ENCODE assay signal across 8 mouse cellular contexts in the genomic region with DNA sequence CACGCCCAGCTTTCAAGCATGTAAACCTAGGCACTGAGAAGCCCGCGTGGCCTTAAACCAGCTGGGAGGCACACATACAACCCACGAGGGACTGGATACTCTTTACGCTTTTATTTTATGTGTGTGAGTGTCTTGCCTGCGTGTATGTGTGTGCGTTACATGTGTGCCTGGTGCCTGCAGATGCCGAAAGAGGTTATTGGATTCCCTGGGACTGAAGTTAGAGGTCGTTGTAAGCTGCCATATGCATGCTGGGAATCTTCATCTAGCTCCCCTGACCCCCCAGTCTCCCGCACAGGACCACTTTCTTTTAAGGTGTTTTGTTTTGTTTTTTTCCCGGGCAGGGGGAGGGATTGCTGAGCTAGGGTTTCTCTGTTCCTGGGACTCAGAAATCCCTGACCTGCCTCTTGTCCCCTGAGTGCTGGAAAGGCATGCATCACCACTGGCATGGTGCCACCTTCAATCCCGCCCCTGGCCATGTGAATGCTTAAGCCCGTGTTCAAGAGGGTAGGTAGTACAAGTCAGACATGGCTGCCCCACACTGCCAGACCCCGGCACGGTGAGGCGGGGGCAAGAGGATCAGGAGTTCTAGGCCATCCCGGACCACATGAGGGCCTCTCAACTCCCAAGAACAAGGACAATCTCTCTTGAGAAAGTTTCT. TPM values are rescaled to one million over a fixed set of nuclear protein-coding genes. Genes with fewer than 3 reads are reported as not detected.
DNase-seq lines count a peak whose midpoint lies in the region; ATAC-seq lines count a peak whose summit lies in the region.

No protein-coding gene starts in this region.

- no peak overlapping the region for H3K27ac ChIP-seq in forebrain, embryonic 14.5 days (ENCODE audit: low read depth, low read length)
- no peak overlapping the region for H3K27ac ChIP-seq in hindbrain, embryonic 14.5 days
- H3K27ac ChIP-seq in liver, embryonic 12.5 days = peak overlapping the region; percentile 98
- no peak overlapping the region for H3K27ac ChIP-seq in neural tube, embryonic 15.5 days (replicated peaks)

- peak; percentile 30 for DNase-seq in retina, postnatal 1 day
- no peak for DNase-seq in retina, embryonic 14.5 days (ENCODE audit: low spot score)
- peak; percentile 34 for DNase-seq in forebrain, embryonic 14.5 days (ENCODE audit: low spot score)
- no peak for DNase-seq in hindbrain, embryonic 14.5 days (ENCODE audit: low spot score)
- no peak for DNase-seq in right cerebral cortex, adult 2 months (ENCODE audit: low spot score in 2 of 2)
- DNase-seq in right cerebral cortex, postnatal 4 days = no peak

- H3K4me1 ChIP-seq in forebrain, embryonic 14.5 days (ENCODE audit: control insufficient read depth, insufficient read depth, low read length) = peaks cover 17% of the 10 kb centered on the region
- H3K4me1 ChIP-seq in hindbrain, embryonic 14.5 days (replicated peaks; ENCODE audit: control insufficient read depth, insufficient read depth, low read length) = peaks cover 27% of the 10 kb centered on the region
- peaks cover 61% of the 10 kb centered on the region for H3K4me1 ChIP-seq in liver, embryonic 12.5 days
- H3K4me1 ChIP-seq in neural tube, embryonic 15.5 days = peaks cover 43% of the 10 kb centered on the region

- H3K4me2 ChIP-seq in forebrain, embryonic 14.5 days (ENCODE audit: low read length) = peak overlapping the region; percentile 98
- H3K4me2 ChIP-seq in hindbrain, embryonic 14.5 days (replicated peaks) = peak overlapping the region; percentile 99
- peak overlapping the region; percentile 89 for H3K4me2 ChIP-seq in liver, embryonic 12.5 days
- H3K4me2 ChIP-seq in neural tube, embryonic 15.5 days = peak overlapping the region; percentile 100

- H3K9ac ChIP-seq in forebrain, embryonic 14.5 days (ENCODE audit: low read length) = peak overlapping the region; percentile 46
- H3K9ac ChIP-seq in hindbrain, embryonic 14.5 days = no peak overlapping the region
- H3K9ac ChIP-seq in liver, embryonic 12.5 days = peak overlapping the region; percentile 98
- no peak overlapping the region for H3K9ac ChIP-seq in neural tube, embryonic 15.5 days (replicated peaks)

- H3K27me3 ChIP-seq in forebrain, embryonic 14.5 days (replicated peaks; ENCODE audit: control insufficient read depth, insufficient read depth, low read length) = 0 out of 2 replicates have a peak, but pooled peaks cover 2% of the 10 kb centered on the region
- H3K27me3 ChIP-seq in hindbrain, embryonic 14.5 days (ENCODE audit: control insufficient read depth, insufficient read depth, low read length) = no peaks in the 10 kb centered on the region
- no peaks in the 10 kb centered on the region for H3K27me3 ChIP-seq in liver, embryonic 12.5 days (replicated peaks)
- H3K27me3 ChIP-seq in neural tube, embryonic 15.5 days (replicated peaks) = 0 out of 2 replicates have a peak, but pooled peaks cover 9% of the 10 kb centered on the region

- WGBS in forebrain, embryonic 14.5 days = 37% methylated on average over 17 of the region's 17 CpGs
- 48% methylated on average over 17 of the region's 17 CpGs for WGBS in hindbrain, embryonic 14.5 days
- 33% methylated on average over 17 of the region's 17 CpGs for WGBS in liver, embryonic 12.5 days (ENCODE audit: insufficient replicate concordance)
- 41% methylated on average over 17 of the region's 17 CpGs for WGBS in neural tube, embryonic 15.5 days

- no peaks in the 10 kb centered on the region for H3K36me3 ChIP-seq in forebrain, embryonic 14.5 days (ENCODE audit: control insufficient read depth, insufficient read depth, low read length)
- H3K36me3 ChIP-seq in hindbrain, embryonic 14.5 days (replicated peaks; ENCODE audit: control insufficient read depth, insufficient read depth) = no peaks in the 10 kb centered on the region
- H3K36me3 ChIP-seq in liver, embryonic 12.5 days = peaks cover 53% of the 10 kb centered on the region
- H3K36me3 ChIP-seq in neural tube, embryonic 15.5 days = no peaks in the 10 kb centered on the region

- no peak for ATAC-seq in forebrain, embryonic 14.5 days
- ATAC-seq in hindbrain, embryonic 14.5 days (ENCODE audit: low FRiP score) = no peak
- no peak for ATAC-seq in liver, embryonic 12.5 days
- no peak for ATAC-seq in neural tube, embryonic 15.5 days (ENCODE audit: low FRiP score)

- H3K4me3 ChIP-seq in forebrain, embryonic 14.5 days (ENCODE audit: low read depth, low read length) = peak overlapping the region; percentile 53
- H3K4me3 ChIP-seq in hindbrain, embryonic 14.5 days (replicated peaks; ENCODE audit: low read length) = 0 out of 2 replicates have a peak overlapping the region, but pooled peaks have one; percentile 0
- peak overlapping the region; percentile 99 for H3K4me3 ChIP-seq in liver, embryonic 12.5 days
- H3K4me3 ChIP-seq in neural tube, embryonic 15.5 days (replicated peaks) = peak overlapping the region; percentile 55; the same call in 1 of the 2 replicates

- H3K9me3 ChIP-seq in forebrain, embryonic 14.5 days (replicated peaks; ENCODE audit: control insufficient read depth, low read length) = no peaks in the 10 kb centered on the region
- H3K9me3 ChIP-seq in hindbrain, embryonic 14.5 days (ENCODE audit: control insufficient read depth, low read length) = no peaks in the 10 kb centered on the region
- H3K9me3 ChIP-seq in liver, embryonic 12.5 days (replicated peaks) = no peaks in the 10 kb centered on the region
- H3K9me3 ChIP-seq in neural tube, embryonic 15.5 days (replicated peaks) = no peaks in the 10 kb centered on the region

RNA-seq across cellular contexts. Expression of a gene that starts 2.7 kb away (rescaled TPM):
- 7.0 and 7.4 TPM in 2 replicates for polyA plus RNA-seq in forebrain, embryonic 14.5 days (2014; fragmentation: Nextera tagmentation; extraction: Ambion mirVana)
- polyA plus RNA-seq in hindbrain, embryonic 14.5 days (2014; fragmentation: Nextera tagmentation; extraction: Ambion mirVana) = 5.9 and 6.8 TPM in 2 replicates
- polyA plus RNA-seq in liver, embryonic 12.5 days (2016; fragmentation: Nextera tagmentation; extraction: Ambion mirVana) = 127 and 128 TPM in 2 replicates
- polyA plus RNA-seq in neural tube, embryonic 15.5 days (2015; fragmentation: Nextera tagmentation; extraction: Ambion mirVana) = 8.7 and 20.5 TPM in 2 replicates

RNA-seq across cellular contexts. Expression of a gene that starts 31.8 kb away (rescaled TPM):
- polyA plus RNA-seq in forebrain, embryonic 14.5 days (2014; fragmentation: Nextera tagmentation; extraction: Ambion mirVana) = 175 and 186 TPM in 2 replicates
- 174 and 197 TPM in 2 replicates for polyA plus RNA-seq in hindbrain, embryonic 14.5 days (2014; fragmentation: Nextera tagmentation; extraction: Ambion mirVana)
- 61.3 and 63.2 TPM in 2 replicates for polyA plus RNA-seq in liver, embryonic 12.5 days (2016; fragmentation: Nextera tagmentation; extraction: Ambion mirVana)
- polyA plus RNA-seq in neural tube, embryonic 15.5 days (2015; fragmentation: Nextera tagmentation; extraction: Ambion mirVana) = 139 and 156 TPM in 2 replicates

RNA-seq across cellular contexts. Expression of a gene that starts 32.6 kb away (rescaled TPM):
- polyA plus RNA-seq in forebrain, embryonic 14.5 days (2014; fragmentation: Nextera tagmentation; extraction: Ambion mirVana) = 26.4 and 30.3 TPM in 2 replicates
- 44.7 and 48.5 TPM in 2 replicates for polyA plus RNA-seq in hindbrain, embryonic 14.5 days (2014; fragmentation: Nextera tagmentation; extraction: Ambion mirVana)
- 14.9 and 16.0 TPM in 2 replicates for polyA plus RNA-seq in liver, embryonic 12.5 days (2016; fragmentation: Nextera tagmentation; extraction: Ambion mirVana)
- polyA plus RNA-seq in neural tube, embryonic 15.5 days (2015; fragmentation: Nextera tagmentation; extraction: Ambion mirVana) = 48.4 and 50.4 TPM in 2 replicates

RNA-seq across cellular contexts. Expression of a gene that starts 45.7 kb away (rescaled TPM):
- polyA plus RNA-seq in forebrain, embryonic 14.5 days (2014; fragmentation: Nextera tagmentation; extraction: Ambion mirVana) = 453 and 484 TPM in 2 replicates
- polyA plus RNA-seq in hindbrain, embryonic 14.5 days (2014; fragmentation: Nextera tagmentation; extraction: Ambion mirVana) = 446 and 463 TPM in 2 replicates
- polyA plus RNA-seq in liver, embryonic 12.5 days (2016; fragmentation: Nextera tagmentation; extraction: Ambion mirVana) = 218 and 230 TPM in 2 replicates
- polyA plus RNA-seq in neural tube, embryonic 15.5 days (2015; fragmentation: Nextera tagmentation; extraction: Ambion mirVana) = 412 and 431 TPM in 2 replicates

RNA-seq across cellular contexts. Expression of a gene that starts 58.8 kb away (rescaled TPM):
- 4.5 and 6.7 TPM in 2 replicates for polyA plus RNA-seq in forebrain, embryonic 14.5 days (2014; fragmentation: Nextera tagmentation; extraction: Ambion mirVana)
- polyA plus RNA-seq in hindbrain, embryonic 14.5 days (2014; fragmentation: Nextera tagmentation; extraction: Ambion mirVana) = 5.6 and 5.8 TPM in 2 replicates
- polyA plus RNA-seq in liver, embryonic 12.5 days (2016; fragmentation: Nextera tagmentation; extraction: Ambion mirVana) = 4.4 and 4.7 TPM in 2 replicates
- polyA plus RNA-seq in neural tube, embryonic 15.5 days (2015; fragmentation: Nextera tagmentation; extraction: Ambion mirVana) = 5.0 and 8.4 TPM in 2 replicates

Comparison
In these comparisons a context has a peak if more than half of its experiments do, and no peak if none do; other contexts are left out.
1. DNase-seq: peak in retina, postnatal 1 day (single experiment) and forebrain, embryonic 14.5 days (single experiment); none in retina, embryonic 14.5 days (single experiment), hindbrain, embryonic 14.5 days (single experiment), right cerebral cortex, adult 2 months (0 of 2) and right cerebral cortex, postnatal 4 days (single experiment).
2. H3K4me3 ChIP-seq: peak in every context shown above with its lines; median percentile 99 in liver, embryonic 12.5 days; 55 in neural tube, embryonic 15.5 days; 53 in forebrain, embryonic 14.5 days; 0 in hindbrain, embryonic 14.5 days.
3. H3K9ac ChIP-seq: peak in forebrain, embryonic 14.5 days (single experiment) and liver, embryonic 12.5 days (single experiment); none in hindbrain, embryonic 14.5 days (single experiment) and neural tube, embryonic 15.5 days (single experiment).
4. Peak in every context shown above with its lines, with median percentiles within 50 percentile points of each other: H3K4me2 ChIP-seq.